Mouse (Mus musculus): Measurements from ENCODE around the gene Sipa1l1.
A peak's percentile ranks its signal among the peaks of the same experiment; 100 is the strongest.

Gene Sipa1l1

DNA sequence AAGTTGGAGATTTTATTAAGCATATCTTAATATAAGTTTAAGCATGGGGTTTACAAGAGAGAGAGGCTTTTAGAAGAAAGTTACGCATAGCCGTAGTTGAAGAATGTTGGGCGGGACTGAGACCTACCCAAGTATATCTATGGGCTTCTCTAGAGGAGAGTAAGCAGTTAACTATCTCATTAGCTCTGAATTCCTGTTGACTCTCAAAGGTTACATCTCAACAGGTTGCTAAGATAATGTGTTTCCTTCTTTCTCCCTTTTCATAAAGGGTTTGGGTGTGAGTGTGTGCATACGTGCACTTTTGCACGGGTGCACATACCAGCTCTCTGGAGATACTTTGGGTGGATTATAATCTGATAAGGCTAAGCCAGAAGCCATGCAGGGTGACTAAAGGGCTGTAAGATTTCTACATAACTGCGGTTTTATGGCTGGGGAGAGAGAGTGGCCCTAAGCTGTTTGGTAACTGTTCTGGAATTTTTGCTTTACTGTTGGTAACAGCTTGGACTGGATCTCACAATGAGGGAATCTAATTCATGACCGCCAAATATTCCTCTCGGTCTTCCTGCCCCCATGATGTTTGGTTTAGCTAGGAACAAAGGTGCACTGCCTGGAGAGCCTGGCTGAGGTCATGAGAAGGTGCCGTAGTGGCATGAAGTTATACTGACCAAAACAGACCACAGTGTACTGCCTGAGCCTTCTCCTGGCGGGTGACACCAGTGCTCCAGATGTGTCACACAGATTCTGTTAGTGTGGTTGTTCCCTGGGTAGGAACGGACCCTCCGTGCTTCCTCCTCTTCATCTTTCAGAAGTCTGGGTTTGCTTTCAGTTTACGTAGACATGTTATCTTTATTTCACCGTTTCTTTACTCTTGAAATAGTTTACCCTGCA, 78.5 kb downstream of the Sipa1l1 start:
- no peak for DNase-seq (ENCODE audit: low spot score in 2 of 2)

DNA sequence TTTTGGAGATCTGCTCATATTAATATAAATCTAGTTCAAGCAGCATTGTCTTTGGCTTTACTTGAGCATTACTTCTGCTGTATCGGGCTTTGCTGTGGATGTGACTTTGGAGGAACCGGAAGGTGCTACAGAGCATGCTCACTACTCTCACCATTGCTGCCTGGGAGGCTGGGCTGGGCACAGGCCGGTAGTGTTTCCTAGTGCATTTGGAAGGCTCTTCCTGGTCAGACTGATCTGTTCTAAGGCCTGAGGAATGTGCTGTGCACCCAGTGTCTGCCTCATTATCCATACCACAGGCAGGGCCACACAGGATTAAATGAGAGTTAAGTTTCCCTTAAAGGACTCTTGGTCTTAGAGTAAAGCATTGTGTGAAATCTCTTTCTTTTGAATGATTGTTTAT, 79.4 kb downstream of the Sipa1l1 start:
- DNase-seq (ENCODE audit: low spot score in 2 of 2), result no peak

DNA sequence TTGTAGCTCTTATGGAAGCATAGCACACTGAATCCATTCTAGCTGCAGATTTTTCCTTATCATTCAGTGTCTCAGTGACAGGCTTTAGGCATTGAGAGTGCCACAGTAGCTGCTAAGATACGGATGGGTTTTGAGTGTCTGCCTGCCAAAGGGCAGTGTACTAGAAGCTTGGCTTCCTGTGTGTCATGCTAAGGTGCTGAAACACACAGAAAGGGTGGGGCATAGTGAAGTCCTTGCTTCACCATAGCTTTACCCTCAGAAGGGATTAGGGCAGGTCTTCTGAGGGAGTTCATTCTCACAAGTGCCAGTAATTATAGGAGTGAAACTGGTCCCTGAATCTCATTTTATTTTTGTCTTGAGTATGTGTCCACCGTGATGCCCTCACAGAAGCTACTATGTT, 82.2 kb downstream of the Sipa1l1 start:
- no peak for DNase-seq (ENCODE audit: low spot score in 2 of 2)

DNA sequence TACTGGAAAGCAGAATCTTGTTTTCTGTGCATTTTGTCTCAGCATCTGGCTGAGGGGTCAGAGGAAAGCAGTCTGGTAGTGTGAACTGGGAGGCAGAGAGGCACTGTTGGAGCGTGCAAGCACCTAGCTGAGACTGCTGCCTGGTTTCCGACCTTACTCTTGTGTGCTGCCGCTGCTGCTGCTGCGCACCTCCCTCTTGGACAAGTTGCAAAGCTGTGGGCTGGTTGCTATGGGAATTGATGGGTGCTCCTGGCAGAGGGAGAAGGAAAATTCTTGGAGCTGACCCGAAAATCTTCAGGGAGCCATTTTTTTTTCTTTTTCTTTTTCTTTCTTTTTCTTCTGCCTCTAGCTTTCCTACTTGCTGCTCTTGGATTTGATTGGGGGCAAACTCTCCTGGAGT, 85.0 kb downstream of the Sipa1l1 start:
- peak; percentile 65 to 73 for DNase-seq (ENCODE audit: low spot score in 2 of 2)

DNA sequence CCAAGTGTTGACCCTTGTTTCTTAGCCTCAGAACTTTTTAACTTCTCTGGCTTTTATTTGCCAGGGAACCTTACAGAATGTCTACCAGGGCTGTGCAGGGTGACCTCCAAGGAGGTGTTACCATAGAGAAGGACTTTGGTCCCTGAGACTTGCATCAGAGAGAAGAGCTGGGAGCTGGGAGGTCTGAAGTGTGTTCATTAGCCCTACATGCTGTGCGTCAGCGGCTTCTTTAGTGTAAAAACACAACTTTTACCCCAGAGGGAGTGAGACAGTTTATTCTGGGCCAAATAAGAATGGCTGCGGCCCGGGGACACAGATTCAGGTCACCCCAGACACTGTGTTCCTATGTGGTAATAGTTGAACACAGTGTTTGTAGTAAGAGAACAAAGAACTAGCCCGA, 86.9 kb downstream of the Sipa1l1 start:
- no peak for DNase-seq (ENCODE audit: low spot score in 2 of 2)

DNA sequence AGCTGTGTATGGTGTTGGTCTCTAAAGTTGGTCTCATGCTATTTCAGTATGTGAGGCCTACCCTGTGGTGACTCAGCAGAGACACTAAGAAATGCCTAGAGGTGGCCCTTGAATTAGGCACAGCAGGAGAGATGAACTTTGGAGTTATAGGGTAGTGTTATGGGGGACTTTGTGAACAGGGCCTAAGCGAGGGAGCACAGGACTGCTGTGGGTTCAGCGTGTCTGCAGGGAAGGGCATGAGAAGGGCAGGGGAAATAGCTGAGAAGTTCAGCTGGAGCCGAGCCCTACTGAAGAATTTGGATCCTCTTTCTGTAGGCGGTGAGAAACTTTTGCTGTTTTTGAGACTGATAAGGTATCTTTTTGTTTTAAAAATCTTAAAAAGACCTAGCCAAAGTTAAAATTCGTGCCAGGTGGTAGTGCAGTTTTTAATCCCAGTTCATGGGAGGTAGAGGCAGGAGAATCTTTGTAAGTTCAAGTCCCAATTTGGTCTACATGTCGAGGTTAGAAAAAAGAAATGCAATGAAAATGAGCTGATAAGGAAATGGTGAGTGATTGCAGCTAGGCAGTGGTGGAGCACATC, 87.9 kb downstream of the Sipa1l1 start:
- no peak for DNase-seq (ENCODE audit: low spot score in 2 of 2)

DNA sequence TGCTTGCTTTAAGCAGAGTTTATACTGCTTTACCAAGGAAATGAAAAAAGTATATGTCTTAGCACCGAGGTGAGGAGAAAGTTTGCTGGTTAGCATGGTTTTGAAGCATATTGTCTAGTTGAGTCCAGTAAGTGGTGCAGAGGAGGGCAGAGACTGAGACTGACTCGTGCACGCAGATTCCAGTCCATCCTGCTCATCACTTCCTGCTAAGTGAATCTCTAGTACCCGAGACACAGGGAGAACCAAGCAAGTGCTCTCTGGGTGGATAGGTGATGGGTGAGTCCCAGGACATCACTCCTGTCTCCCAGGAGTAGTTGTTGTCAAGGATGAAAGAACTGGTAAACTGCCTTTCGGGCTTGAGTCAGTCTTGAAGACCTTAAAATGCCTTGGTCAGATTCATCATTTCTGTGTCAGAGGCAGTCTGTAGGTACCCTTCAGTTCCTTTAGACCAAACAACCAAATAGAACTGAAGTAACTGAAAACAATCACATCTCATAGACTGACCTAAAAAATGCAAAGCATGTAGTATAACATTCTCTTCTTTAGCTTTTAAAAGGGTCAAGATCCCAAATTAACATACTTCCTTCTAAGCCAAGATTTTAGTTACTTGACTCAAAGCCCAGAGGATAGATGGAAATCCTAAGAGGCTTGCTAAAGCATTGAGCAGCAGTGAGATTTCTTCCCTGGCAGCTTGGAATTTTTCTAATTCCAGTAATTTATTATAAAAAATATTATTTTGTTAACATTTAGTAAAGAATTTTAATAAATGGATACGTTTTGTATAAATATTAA, 89.1 kb downstream of the Sipa1l1 start:
- no peak for DNase-seq (ENCODE audit: low spot score in 2 of 2)

DNA sequence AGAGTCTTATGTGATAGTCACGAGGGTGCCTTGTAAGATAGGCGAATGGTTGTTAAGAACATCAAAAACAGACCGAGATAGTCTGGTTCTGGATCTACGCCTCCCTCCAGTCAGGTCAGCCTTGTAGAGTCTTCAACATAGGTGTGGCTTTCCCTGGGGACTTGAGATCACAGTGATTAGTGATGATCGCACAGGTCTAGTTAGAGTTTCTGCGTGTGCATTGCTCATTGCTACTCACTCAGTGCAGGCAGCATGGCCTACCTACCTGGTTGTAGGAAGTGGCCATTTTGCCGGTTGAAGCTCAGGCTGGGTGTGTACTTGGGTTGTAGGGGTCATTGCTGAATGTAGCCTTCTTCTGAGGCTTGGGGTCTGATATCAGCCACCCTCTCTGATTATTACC, 94.3 kb downstream of the Sipa1l1 start:
- no peak for DNase-seq (ENCODE audit: low spot score in 2 of 2)

DNA sequence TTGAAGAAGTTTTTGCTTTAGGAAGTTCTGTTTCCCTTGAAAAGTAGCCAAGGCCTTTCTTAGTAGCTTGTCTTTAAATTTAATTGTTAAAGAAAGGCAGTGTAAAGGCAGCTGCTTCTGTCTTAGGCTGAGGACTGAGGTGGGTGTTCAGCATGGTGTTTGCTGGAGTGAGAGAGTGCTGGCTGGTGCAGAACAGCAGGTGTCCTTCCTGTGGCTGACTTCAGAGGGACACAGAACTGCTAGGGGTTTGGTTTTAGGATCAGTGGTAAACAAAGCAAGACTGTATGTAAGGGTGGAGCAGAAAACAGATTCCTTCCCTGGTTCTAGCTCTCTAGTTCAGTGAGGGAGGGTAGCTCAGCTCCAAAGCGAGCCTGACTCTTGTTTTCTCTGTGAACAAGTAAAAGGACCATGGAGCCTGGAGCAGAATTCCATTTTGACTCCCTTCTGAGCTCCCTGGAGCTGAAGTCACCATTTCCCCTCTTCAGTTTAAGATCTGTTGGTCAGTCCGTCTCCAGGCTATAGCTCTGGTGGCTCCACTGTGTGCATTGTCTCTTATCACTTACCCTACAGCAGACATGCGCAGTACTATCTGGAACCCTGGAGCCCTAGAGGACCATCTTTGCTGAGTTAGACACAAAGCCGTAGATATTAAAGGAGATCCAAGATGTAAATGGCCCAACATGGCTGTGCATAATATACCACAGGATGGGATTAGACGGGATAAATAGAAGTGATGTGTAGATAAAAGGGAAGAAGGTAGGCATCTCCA, 95.1 kb downstream of the Sipa1l1 start:
- no peak for DNase-seq (ENCODE audit: low spot score in 2 of 2)

DNA sequence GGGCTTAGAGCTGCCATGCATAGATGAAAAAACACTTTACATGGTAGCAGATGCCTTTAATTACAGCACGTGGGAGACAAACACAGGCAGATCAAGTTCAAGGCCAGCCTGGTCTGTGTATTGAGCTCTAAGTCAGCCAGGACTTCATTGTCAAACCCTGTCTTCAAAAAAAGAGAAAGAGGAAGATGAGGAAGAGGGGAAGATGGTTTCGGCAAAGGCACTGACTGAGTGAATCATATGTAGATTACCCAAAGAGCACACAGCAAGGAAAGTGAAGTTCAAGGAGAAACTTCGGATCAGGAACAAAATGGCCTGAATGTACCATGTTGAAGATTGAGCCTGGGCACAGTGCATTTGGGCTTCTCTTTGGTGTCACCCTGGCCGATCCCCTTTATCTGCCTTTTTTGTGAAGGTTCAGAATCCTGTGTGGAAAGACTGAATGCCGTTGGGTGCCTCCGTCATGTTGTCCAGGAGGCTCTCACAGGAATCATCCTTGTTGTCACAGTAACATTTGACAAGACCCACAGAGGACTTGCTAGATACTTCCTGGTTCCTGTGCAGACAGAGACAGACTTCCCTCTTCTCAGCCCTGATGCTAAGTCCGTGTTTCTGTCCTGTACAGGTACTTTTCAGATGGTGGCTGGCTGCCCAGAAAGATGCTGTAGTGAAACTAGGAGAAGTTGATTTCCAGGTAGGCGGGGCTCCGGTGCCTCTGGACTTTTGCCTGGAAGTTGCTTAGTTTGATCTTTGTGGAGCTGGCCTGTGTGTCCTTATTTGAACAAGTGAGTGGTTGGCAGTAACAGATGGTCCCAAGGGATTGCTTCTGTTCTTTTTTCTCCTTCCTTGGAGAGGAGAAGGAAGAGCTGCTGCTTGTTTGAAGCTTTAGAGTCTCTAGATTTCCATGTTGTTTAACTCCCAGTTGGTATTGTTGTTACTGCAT, 96.5 kb downstream of the Sipa1l1 start:
- peak; percentile 37 to 45 for DNase-seq (ENCODE audit: low spot score in 2 of 2)

DNA sequence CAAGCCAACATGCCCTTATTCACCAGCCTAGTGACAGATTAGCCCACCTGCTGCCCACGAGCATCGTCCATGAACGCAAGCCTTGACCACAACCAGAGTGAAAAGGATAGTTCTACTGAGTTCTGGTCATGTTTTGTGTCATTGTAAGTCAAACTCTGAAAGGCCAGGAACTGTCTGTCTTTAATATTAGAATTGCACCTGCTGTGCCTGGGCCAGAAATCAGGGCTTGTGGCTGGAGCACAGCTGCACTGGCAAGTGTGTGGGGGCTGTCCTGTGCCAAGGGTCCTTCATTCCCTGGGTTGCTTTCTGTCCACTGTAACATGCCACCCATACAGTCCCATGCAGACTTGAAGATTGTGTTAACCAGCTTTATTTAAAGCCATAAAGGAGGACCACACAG, 102.3 kb downstream of the Sipa1l1 start:
- DNase-seq (ENCODE audit: low spot score in 2 of 2), result no peak

DNA sequence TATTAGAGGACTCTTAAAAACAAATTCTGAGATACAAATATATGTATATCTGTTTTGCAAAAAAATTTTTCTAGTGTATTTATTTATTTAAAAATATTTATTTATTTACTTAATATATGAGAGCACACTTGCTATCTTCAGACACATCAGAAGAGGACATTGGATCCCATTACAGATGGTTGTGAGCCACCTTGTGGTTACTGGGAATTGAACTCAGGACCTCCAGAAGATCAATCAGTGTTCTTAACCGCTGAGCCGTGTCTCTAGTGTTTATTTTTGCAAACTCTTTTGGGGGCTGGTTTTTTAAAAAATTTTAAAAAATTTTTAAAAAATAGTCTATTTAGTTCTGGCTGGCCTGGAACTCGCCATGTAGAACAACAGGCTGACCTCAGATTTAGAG, 104.4 kb downstream of the Sipa1l1 start:
- no peak for DNase-seq (ENCODE audit: low spot score in 2 of 2)

DNA sequence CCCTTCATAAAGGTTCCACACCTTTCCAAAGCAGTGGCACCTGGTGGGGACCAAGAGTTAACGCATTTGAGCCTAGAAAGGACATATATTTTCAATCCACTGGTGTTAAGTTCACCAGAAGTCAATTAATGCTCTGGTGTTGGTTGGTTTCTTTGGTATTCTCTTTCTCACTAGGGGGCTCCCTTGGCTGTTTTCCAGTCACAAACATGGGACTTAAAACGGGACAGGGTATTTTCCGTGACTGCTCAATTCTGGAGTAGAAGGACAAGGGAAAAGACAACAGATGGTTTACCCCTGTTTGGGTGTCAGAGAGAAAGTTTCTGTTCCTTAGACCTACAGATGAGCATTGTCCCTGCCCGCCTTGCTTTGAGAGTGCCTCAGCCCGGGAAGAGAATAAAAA, 105.5 kb downstream of the Sipa1l1 start:
- no peak for DNase-seq (ENCODE audit: low spot score in 2 of 2)

DNA sequence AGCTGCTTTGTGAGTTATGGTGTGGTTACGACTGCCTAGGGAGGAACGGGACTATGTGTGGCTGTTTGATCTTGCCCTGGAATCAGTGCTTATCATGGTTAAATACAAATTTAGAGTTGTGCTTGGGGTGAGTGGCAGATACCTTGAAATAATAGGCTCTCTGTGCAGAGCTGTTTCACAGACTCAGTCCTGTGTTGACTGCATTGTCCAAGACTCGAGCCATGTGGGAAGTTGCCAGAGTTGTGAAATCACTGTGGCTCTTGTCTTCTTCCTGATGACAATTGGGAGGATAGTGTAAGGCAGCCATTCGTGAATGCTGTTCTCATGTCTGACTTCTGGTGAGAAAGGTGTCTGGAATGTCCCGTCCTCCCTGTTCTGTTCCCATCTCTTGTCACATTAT, 106.6 kb downstream of the Sipa1l1 start:
- DNase-seq (ENCODE audit: low spot score in 2 of 2), result no peak

DNA sequence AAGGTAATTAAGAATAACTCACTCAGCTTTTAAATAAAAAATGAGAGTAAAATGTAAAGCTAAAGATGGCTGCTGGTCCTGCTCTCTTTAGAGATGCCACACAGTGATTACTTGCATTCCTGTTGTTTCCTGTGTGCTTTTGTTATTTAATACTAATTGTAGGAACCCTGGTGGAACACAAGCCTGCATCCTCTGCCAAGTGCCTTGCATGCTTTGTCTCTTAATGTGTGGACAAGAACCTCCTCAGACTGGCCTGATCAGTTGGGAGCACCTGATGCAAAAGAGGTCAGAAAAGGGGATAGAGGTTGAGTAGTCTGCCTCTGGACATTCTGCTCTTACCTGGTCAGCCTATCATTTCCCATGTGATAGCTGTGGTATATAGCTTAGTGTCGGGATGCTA, 107.5 kb downstream of the Sipa1l1 start:
- DNase-seq (ENCODE audit: low spot score in 2 of 2), result no peak

DNA sequence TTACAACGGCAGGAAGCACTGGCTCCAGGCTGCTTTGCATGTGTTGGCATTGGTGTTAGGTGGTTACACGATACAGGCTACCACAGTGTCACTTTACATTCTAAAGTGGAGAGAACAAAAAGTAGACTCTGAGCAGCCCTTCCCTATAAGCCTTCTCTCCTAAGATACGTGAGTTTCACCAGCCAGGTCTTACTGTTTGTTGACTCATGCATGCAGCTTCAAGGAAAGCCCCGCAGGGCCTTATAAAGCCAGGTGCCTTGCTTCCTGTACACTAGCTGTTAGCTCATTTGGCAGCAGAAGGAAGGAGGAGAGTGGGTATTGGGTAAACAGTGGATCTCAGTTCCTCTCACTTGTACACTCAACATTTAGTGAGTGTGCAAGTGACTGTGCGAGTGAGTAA, 115.5 kb downstream of the Sipa1l1 start:
- DNase-seq (ENCODE audit: low spot score in 2 of 2), result no peak

DNA sequence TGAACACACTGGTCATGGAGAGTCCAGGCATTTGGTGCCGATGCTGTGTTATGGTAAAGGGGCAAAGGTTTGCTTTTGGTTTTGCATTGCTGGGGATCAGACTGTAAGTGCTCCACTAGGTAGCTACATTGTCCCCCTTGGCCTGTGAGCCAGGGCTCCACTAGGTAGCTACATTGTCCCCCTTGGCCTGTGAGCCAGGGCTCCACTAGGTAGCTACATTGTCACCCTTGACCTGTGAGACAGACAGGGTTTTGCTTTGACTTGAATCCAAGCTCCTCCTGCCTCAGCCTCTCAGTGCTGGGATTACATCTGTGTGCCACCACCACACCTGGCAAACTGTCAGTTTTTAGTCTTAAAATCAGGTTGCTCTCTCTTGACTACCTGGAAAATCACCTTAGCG, 115.9 kb downstream of the Sipa1l1 start:
- DNase-seq (ENCODE audit: low spot score in 2 of 2), result no peak

DNA sequence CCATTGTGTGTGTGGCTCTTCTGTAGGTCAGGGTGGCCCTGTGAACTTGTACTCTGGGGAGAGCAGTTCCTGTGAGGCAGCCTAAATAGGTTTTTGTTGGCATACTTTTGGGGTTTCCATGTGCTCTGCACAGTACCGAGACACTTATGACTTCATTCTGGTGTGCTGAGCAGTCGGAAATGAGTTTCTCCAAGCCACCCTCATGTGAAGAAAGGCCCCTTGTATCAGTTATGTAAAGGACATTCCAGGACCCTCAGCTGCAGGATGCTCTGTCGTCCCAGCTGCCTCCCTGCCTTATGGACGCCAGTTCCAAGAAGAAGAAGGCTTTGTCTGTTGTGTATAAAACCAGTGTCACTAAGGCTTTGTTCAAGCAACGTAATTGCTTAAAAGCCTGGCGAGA, 116.9 kb downstream of the Sipa1l1 start:
- DNase-seq (ENCODE audit: low spot score in 2 of 2), result no peak

DNA sequence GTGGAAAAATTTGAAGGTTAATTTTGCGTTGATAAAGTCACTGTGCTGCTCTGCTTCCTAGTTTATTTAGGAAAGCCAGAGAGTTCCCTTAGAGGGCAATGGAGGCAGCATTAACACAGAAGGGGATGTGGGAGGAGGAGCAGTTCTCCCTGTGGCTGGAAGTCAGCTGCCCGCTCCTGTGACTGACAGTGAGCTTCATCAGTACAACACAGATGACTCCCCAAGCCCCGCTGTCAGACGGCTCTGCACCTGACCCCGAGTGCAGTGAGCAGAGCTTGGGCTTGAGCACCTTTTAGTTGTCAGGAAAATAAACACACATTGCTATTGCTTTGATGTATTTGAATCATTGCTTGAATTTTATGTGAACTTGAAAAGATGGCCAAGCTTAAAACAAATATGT, 117.7 kb downstream of the Sipa1l1 start:
- no peak for DNase-seq (ENCODE audit: low spot score in 2 of 2)

DNA sequence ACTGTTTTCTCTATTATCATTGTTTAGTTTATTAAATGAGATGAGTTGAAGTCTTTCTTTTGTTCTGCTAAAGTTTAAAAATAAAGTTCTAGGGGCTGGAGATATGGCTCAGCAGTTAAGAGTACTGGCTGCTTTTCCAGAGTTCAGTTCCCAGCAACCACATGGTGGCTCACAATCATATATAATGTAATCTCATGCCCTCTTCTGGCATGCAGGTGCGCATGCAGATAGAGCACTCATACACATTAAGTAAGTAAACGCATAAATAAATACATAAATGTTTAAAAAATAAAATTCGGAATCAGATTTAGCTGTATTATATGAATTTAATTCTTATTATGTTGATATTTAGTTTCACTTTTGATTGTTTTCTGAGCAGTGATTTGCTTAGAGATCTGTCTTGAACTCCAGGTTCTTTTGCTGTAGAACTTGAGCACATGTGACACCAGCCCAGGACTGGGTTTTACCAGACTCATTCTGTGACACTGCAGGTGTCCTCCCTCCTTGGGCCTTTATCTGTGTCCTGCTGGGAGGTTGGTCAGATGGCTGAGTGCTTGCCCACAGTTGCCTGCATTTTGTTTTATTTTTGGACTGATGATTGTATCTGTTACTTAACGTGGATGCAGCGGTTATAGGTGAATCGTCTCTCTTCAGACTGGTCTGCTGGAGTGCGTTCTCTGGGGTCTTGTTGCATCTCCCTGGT, 124.6 kb downstream of the Sipa1l1 start:
- DNase-seq (ENCODE audit: low spot score in 2 of 2), result no peak

Measured in right cerebral cortex, postnatal 36 days (tissue).